Mouse (Mus musculus) megakaryocyte progenitor cell, adult 5-6 weeks (primary cell): Measurements from ENCODE around the gene Tgtp2. TPM values are rescaled to one million over a fixed set of nuclear protein-coding genes. Genes with fewer than 3 reads are reported as not detected.
"Not testable (repeated sequence)": the region's sequence is repeated elsewhere in the genome, so short reads cannot be mapped to it uniquely, and the experiment has no call there.

ENCODE experiments used
- ATAC-seq: replicated peaks from 2 replicates; pipeline ENCODE4 v1.8.0; 2016; ENCODE audit warnings: mild to moderate bottlenecking, moderate TSS enrichment, inconsistent platforms; ENCODE audit not compliant: poor library complexity
- total RNA-seq, 2 experiments: library from RNA; stranded (forward) in 1 of 2; stranded (reverse) in 1 of 2; fragments of 157-497, 149-512 nt in 1 of 2; fragments of 200-1000 nt in 1 of 2; gene quantifications; 2 replicates each; pipeline versions ENCODE4 v1.2.3 to v1.2.4; 2015 to 2017

Gene Tgtp2
- total RNA-seq, 2 experiments from 2014 or later, result 24.5 to 56.3 TPM

GRCm38 (mm10) chr11:49086858-49087361, 22.9 kb upstream of the Tgtp2 start:
- ATAC-seq, result peak; percentile 15

- peak; percentile 12; the same call in 1 of the 2 replicates for ATAC-seq
Observed at GRCm38 (mm10) chr11:49084875-49085274, 20.9 kb upstream of the Tgtp2 start.

- no peak for ATAC-seq
Observed at GRCm38 (mm10) chr11:49084385-49084784, 20.4 kb upstream of the Tgtp2 start.

DNA sequence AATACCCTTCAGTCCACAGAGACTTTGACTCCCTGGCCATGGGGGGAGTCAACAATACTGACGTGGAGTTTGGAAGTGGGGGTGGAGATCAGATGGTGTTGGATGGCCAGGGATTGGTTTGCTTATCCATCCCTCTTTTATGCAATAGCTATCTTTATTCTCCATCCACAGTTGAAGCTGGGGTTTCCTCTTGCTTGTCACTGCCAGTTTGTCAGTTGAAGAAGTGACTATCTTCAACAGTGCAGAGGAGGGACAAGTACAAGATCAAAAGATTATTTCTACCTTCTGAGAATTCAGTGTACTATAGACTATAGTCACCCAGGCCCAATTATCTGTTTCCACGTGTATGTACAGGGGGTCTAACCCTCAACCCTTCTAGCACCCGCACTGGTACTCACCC, 19.8 kb upstream of the Tgtp2 start:
- peak; percentile 27 for ATAC-seq

DNA sequence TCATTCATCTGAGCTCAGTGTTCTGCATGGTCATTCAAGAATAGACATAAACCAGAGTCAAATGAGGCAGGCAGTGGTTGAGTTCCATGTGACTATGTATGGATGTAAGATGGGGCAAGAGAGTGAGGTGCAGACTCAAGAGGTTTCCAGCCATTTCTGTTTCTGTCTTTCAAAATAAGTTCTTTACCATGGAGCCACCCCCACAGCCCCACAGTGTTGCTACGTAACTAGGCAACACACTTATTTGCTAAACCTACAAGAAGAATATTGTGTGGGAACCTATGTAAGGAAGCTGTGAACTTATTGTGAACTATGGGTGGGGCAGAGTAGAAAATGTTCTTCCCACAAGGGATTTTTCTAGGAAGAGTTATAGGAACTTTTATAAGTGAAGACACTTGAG, 19.1 kb upstream of the Tgtp2 start:
- ATAC-seq, result no peak; the same call in 1 of the 2 replicates

GRCm38 (mm10) chr11:49081886-49082285, 17.9 kb upstream of the Tgtp2 start:
- no peak for ATAC-seq

- ATAC-seq, result no peak
Observed at GRCm38 (mm10) chr11:49081356-49081755, 17.4 kb upstream of the Tgtp2 start.

DNA sequence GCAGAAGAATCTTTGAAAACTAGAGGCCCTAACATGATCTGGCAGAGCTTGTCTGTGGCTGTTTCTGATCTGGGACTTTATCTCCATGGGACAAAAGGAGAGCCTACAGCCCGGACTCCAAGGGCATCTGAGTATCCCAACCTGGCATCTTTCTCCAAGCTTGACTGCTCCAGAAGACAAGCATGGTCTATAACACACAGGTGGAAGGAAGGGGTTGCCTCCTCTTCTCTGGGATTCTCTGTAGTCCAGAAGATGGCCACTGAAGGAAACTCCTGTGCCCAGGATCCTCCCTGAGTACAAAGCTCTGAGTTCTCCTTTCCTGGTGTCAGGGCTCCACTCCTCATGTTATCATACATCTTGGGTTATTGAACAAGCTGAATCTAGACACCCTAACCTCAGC, 16.6 kb upstream of the Tgtp2 start:
- no peak for ATAC-seq

GRCm38 (mm10) chr11:49078719-49079118, 14.7 kb upstream of the Tgtp2 start:
- ATAC-seq, result no peak

DNA sequence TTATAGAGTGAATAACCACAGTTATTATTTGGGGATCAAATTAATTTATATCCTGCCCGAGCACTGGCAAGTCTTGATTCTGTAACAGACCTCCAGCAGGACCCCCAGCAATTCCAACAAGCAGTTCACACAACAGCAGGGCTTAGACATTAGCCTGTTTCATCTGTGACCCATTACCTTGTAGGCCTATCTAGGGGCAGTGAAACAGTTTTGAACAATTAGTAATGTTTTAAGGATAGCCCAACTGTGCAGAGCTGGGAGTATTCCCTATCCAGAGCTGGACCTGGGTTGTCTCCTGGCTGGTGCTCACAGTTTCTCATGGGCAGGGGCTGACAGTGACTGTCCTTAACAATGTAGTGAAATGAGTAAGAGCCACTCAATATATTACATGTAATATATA, 13.0 kb upstream of the Tgtp2 start:
- no peak for ATAC-seq

- peak; percentile 82 for ATAC-seq
Observed at GRCm38 (mm10) chr11:49076001-49076757, 12.2 kb upstream of the Tgtp2 start, which contains the start of gene Ifi47. Gene Ifi47, plus strand, starts transcription at chr11:49076587.

- peak; percentile 69 for ATAC-seq
Observed at GRCm38 (mm10) chr11:49068358-49068757, 4.4 kb upstream of the Tgtp2 start.

- ATAC-seq, result peak; percentile 64
Observed at GRCm38 (mm10) chr11:49061865-49062264, 2.1 kb downstream of the Tgtp2 start.

- peak; percentile 63 for ATAC-seq
Observed at GRCm38 (mm10) chr11:49060061-49060460, 3.9 kb downstream of the Tgtp2 start.

DNA sequence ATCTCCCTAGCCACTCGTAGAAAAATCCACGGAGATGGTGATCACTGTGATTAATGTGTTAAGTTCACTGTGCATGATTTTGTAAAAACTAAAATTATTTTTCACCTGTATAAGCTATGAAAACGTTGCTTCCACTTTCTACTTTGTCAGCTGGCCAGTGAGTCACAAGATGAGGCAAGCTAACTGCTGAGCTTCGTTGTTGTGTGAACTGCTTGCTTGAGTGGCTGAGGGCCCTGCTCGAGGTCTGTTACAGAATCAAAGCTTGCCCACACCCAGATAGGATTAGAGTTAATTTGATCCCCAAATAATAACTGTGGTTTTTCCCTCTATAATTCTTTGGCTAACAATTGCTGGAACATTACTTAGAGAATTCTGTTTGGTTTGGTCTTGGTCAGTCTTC, 12.1 kb downstream of the Tgtp2 start:
- ATAC-seq, result peak; percentile 47

DNA sequence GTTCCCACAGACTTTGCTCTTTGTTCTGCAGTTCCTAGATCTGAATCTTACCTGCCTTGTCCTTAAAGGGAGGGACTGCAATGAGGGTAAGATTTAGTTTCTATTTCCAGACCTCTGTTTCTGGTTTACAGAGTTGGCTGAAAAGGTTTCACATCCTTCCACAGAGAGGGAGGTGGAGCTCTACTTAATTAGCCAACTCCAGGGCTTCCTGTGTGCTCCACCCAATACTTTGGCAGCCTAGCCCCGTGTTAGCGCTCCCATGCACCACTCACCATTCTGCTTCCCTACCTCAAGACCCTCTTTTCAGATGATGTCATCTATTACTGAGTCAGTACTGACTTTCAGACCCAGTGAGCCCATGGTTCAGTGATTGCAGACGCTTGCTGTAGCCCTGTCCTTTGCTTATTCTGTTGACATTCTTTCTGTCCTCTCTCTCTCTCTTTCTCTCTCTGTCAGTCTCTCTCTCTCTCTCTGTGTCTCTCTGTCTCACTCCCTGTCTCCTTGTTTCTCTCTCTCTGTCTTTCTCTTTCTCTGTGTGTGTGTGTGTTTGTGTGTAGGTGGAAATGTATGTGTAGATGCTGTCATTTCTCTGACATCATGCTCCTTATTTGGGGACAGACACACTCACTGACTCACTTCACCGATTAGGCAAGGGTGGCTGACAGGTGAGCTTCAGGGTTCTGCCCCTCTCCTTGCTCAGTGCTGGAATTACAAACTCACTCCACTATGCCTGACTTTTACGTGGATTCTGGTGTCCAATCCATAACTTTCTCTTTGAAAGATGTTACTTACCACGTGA, 12.7 kb downstream of the Tgtp2 start, which contains the start of gene 9930111J21Rik2:
TSS of gene 9930111J21Rik2 (minus strand) at position 150 of the 799 bp plus-strand sequence.
- peak; percentile 76 for ATAC-seq

- ATAC-seq, result peak; percentile 79
Observed at GRCm38 (mm10) chr11:49050064-49050463, 13.9 kb downstream of the Tgtp2 start.

DNA sequence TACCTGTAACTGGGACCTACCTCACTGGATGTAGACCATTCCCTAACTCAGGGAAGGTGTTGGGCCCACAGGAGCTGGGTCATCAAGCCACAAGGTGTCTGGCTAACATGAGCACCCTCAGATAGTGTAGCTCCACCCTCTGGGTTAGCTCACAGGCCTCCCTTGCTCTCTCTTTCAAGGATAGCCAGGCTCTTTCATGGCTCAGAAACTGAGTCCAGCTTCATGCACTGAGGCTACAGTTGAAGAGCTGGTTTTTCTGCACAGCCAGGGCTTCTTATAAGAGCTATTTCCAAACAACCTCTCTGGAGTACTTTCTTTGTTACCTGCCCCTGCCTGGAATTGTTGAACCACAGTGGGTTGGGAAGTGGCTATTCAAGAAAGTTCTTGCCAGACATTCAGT, 51.9 kb downstream of the Tgtp2 start:
- ATAC-seq, result not testable (repeated sequence)
